Mouse (Mus musculus): ENCODE data around the gene Etnk2.

DNA sequence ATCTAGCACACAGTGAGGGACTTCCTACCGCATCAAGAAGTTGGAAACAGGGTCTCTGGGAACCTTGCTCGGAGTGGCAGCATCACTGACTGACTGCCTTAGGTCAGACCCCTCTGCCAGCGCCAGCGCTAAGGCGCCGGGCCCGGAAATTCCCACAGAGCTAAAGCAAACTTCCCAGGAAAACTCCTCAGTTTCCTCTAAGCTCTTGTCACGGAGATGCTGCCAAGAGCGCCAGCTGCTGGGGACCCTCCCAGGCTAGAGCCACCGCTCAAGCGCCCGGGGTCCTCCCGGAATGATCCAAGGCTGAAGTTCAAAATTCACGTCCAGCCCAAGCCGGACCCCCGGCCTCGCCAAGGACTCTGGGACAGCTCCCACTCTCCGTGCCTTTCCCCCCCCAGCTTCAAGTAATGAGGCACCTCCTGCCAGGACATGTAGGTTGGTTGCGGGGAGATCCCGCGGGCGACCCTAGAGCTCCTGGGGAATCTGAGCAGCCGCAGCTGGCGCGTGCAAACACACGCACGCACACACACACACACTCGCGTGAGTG is 59.3 kb downstream of the Etnk2 start:
- TF ChIP-seq CTCF (IDR thresholded peaks at IDR 0.05; ENCODE audit: low read depth) (peak; percentile 10; the same call in 1 of the 2 replicates), EP300 (optimal IDR thresholded peaks at IDR 0.05) (no peak)

Data from stomach, postnatal 0 days (tissue).